Mouse (Mus musculus): Measurements from ENCODE around the gene Sfmbt1. TPM values are rescaled to one million over a fixed set of nuclear protein-coding genes. Genes with fewer than 3 reads are reported as not detected.
A peak's percentile ranks its signal among the peaks of the same experiment; 100 is the strongest.

Sfmbt1 gene
- polyA plus RNA-seq (2012; rRNA removed) (2.0 and 3.9 TPM in 2 replicates), polyA plus RNA-seq (2014; fragmentation: Nextera tagmentation; extraction: Ambion mirVana) (11.9 and 13.0 TPM in 2 replicates)

DNA sequence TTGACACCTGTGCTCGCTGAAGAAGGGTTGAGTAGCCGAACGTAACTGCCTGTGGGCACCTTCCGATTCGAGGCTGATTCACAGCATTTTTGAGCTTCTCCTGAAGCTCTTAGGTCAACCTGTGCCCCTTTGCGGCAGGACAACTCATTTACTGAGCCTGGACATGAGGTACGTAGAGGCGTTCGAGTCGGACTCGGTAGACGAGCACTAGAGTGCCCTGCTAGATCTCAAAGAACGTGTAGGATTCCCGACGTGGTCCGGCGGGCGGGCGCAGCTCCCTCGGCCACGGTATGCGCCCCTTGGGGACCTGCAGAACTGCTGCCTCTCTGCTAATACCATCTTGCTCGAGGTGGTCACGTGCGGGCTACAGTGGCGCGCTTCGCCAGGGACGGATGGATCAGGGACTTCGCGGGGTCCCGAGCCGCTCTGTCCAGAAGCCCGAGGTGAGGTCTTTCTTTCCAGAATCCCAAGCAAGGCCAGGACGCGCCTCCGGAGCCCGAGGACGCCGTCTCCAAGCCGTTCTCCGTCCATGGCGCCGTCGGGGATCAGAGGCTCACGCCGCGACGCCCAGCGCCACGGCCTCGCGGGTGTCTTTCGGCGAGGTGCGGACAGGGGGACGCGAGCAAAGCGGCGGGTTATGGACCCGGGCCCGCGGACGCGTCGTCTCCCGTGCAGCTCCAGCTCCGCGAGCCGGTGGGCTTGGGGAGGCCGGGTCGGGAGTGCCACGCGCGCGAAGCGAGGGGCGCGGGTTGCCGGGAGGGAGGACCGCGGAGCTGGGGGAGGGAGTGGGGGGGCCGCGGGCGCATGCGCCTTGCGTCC is at the start of gene Sfmbt1:
Gene Sfmbt1, plus strand, starts transcription at position 51 of the 819 bp plus-strand sequence.
- TF ChIP-seq CTCF (IDR thresholded peaks at IDR 0.05; ENCODE audit: low read depth), result no peak
- TF ChIP-seq EP300 (IDR thresholded peaks at IDR 0.05; ENCODE audit: low read depth), result no peak
- ATAC-seq (ENCODE audit: insufficient read depth) (peak; percentile 36), DNase-seq (ENCODE audit: low read depth in 3 of 3, low spot score in 3 of 3) (peak in 1 of 3 experiments; percentile 10)
- Histone ChIP-seq H3K9me3 (ENCODE audit: control insufficient read depth, low read length) (no peaks in the 10 kb centered on the region), H3K27me3 (ENCODE audit: control insufficient read depth, insufficient read depth, low read length) (peaks cover 9% of the 10 kb centered on the region), H3K4me1 (replicated peaks; ENCODE audit: control insufficient read depth in 2 of 2, insufficient read depth in 2 of 2, low read length in 1 of 2) (peaks cover 9 to 16% of the 10 kb centered on the region in 2 experiments; a peak in 3 of 4 replicates), H3K36me3 (replicated peaks; ENCODE audit: control insufficient read depth, insufficient read depth, low read depth) (no peaks in the 10 kb centered on the region), H3K9ac (replicated peaks) (peak within 1 kb of the TSS; percentile 81), H3K27ac (peak within 1 kb of the TSS; percentile 43), H3K4me2 (ENCODE audit: low read depth) (peak within 1 kb of the TSS; percentile 88), H3K4me3 (ENCODE audit: insufficient read depth in 1 of 2, low read depth in 2 of 2, low read length in 2 of 2) (peak within 1 kb of the TSS; percentile 75 to 99)
- 3% methylated on average over 87 of the region's 87 CpGs for WGBS (ENCODE audit: insufficient replicate concordance)

GRCm38 (mm10) chr14:30666061-30666460 is 48.6 kb upstream of the Sfmbt1 start:
- DNase-seq (ENCODE audit: low read depth in 3 of 3, low spot score in 3 of 3) (no peak), ATAC-seq (ENCODE audit: insufficient read depth) (no peak)
- Histone ChIP-seq H3K36me3 (replicated peaks; ENCODE audit: control insufficient read depth, insufficient read depth, low read depth) (peaks cover 9% of the 10 kb centered on the region), H3K27ac (no peak overlapping the region), H3K27me3 (ENCODE audit: control insufficient read depth, insufficient read depth, low read length) (no peaks in the 10 kb centered on the region), H3K9ac (replicated peaks) (no peak overlapping the region), H3K9me3 (ENCODE audit: control insufficient read depth, low read length) (no peaks in the 10 kb centered on the region), H3K4me3 (ENCODE audit: insufficient read depth in 1 of 2, low read depth in 2 of 2, low read length in 2 of 2) (no peak overlapping the region), H3K4me2 (ENCODE audit: low read depth) (no peak overlapping the region), H3K4me1 (replicated peaks; ENCODE audit: control insufficient read depth in 2 of 2, insufficient read depth in 2 of 2, low read length in 1 of 2) (0 out of 4 replicates have a peak, but pooled peaks cover 0 to under 1% of the 10 kb centered on the region in 2 experiments)
- TF ChIP-seq CTCF (IDR thresholded peaks at IDR 0.05; ENCODE audit: low read depth) (no peak), EP300 (IDR thresholded peaks at IDR 0.05; ENCODE audit: low read depth) (no peak)
- WGBS (ENCODE audit: insufficient replicate concordance), result 62% methylated on average over 3 of the region's 3 CpGs

GRCm38 (mm10) chr14:30666604-30667003 is 48.0 kb upstream of the Sfmbt1 start:
- no peak for DNase-seq (ENCODE audit: low read depth in 3 of 3, low spot score in 3 of 3)
- Histone ChIP-seq H3K36me3 (replicated peaks; ENCODE audit: control insufficient read depth, insufficient read depth, low read depth) (peaks cover 9% of the 10 kb centered on the region), H3K27me3 (ENCODE audit: control insufficient read depth, insufficient read depth, low read length) (no peaks in the 10 kb centered on the region), H3K9ac (replicated peaks) (no peak overlapping the region), H3K27ac (no peak overlapping the region), H3K4me1 (replicated peaks; ENCODE audit: control insufficient read depth in 2 of 2, insufficient read depth in 2 of 2, low read length in 1 of 2) (0 out of 4 replicates have a peak, but pooled peaks cover 0 to 2% of the 10 kb centered on the region in 2 experiments), H3K9me3 (ENCODE audit: control insufficient read depth, low read length) (no peaks in the 10 kb centered on the region), H3K4me2 (ENCODE audit: low read depth) (no peak overlapping the region), H3K4me3 (ENCODE audit: insufficient read depth in 1 of 2, low read depth in 2 of 2, low read length in 2 of 2) (no peak overlapping the region)
- WGBS (ENCODE audit: insufficient replicate concordance), result 76% methylated on average over 4 of the region's 4 CpGs
- no peak for TF ChIP-seq CTCF (IDR thresholded peaks at IDR 0.05; ENCODE audit: low read depth)
- TF ChIP-seq EP300 (IDR thresholded peaks at IDR 0.05; ENCODE audit: low read depth), result no peak
- ATAC-seq (ENCODE audit: insufficient read depth), result no peak

- Histone ChIP-seq H3K4me1 (replicated peaks; ENCODE audit: control insufficient read depth in 2 of 2, insufficient read depth in 2 of 2, low read length in 1 of 2) (peaks cover 0 to 9% of the 10 kb centered on the region in 2 experiments; a peak in 2 of 4 replicates), H3K4me3 (ENCODE audit: insufficient read depth in 1 of 2, low read depth in 2 of 2, low read length in 2 of 2) (no peak overlapping the region), H3K9ac (replicated peaks) (no peak overlapping the region), H3K4me2 (ENCODE audit: low read depth) (no peak overlapping the region), H3K27me3 (ENCODE audit: control insufficient read depth, insufficient read depth, low read length) (no peaks in the 10 kb centered on the region), H3K9me3 (ENCODE audit: control insufficient read depth, low read length) (no peaks in the 10 kb centered on the region), H3K36me3 (replicated peaks; ENCODE audit: control insufficient read depth, insufficient read depth, low read depth) (no peaks in the 10 kb centered on the region; the same call in 1 of the 2 replicates), H3K27ac (no peak overlapping the region)
- no peak for ATAC-seq (ENCODE audit: insufficient read depth)
- WGBS (ENCODE audit: insufficient replicate concordance), result 81% methylated on average over 6 of the region's 6 CpGs
- no peak for DNase-seq (ENCODE audit: low read depth in 3 of 3, low spot score in 3 of 3)
- TF ChIP-seq EP300 (IDR thresholded peaks at IDR 0.05; ENCODE audit: low read depth) (no peak), CTCF (IDR thresholded peaks at IDR 0.05; ENCODE audit: low read depth) (no peak)
Measured at GRCm38 (mm10) chr14:30670161-30670560, 44.5 kb upstream of the Sfmbt1 start.

All from liver, embryonic 14.5 days (tissue).